Mouse (Mus musculus): ENCODE data around the gene Mpl. TPM values are rescaled to one million over a fixed set of nuclear protein-coding genes. Genes with fewer than 3 reads are reported as not detected.

Mpl gene
- 0.08 and 0.26 TPM in 2 replicates for polyA plus RNA-seq (2012; rRNA removed)

GRCm38 (mm10) chr4:118457345-118457975 lies at the start of gene Mpl:
Mpl (minus strand) TSS chr4:118457513.
- TF ChIP-seq POLR2A (IDR thresholded peaks at IDR 0.05; ENCODE audit: borderline replicate concordance, extremely low read depth, insufficient read depth, insufficient read length, poor library complexity, severe bottlenecking), result no peak
- TF ChIP-seq CTCF (IDR thresholded peaks at IDR 0.05; ENCODE audit: borderline replicate concordance, extremely low read depth, insufficient read depth, insufficient read length), result no peak
- no peak for DNase-seq (ENCODE audit: low read depth)

GRCm38 (mm10) chr4:118505551-118505950 lies 48.2 kb upstream of the Mpl start:
- TF ChIP-seq POLR2A (IDR thresholded peaks at IDR 0.05; ENCODE audit: borderline replicate concordance, extremely low read depth, insufficient read depth, insufficient read length, poor library complexity, severe bottlenecking) (no peak), CTCF (IDR thresholded peaks at IDR 0.05; ENCODE audit: borderline replicate concordance, extremely low read depth, insufficient read depth, insufficient read length) (no peak)
- DNase-seq (ENCODE audit: low read depth), result no peak

GRCm38 (mm10) chr4:118500792-118501191 lies 43.5 kb upstream of the Mpl start:
- TF ChIP-seq CTCF (IDR thresholded peaks at IDR 0.05; ENCODE audit: borderline replicate concordance, extremely low read depth, insufficient read depth, insufficient read length) (no peak), POLR2A (IDR thresholded peaks at IDR 0.05; ENCODE audit: borderline replicate concordance, extremely low read depth, insufficient read depth, insufficient read length, poor library complexity, severe bottlenecking) (no peak)
- DNase-seq (ENCODE audit: low read depth), result no peak

GRCm38 (mm10) chr4:118500171-118500724 lies 42.9 kb upstream of the Mpl start:
- TF ChIP-seq POLR2A (IDR thresholded peaks at IDR 0.05; ENCODE audit: borderline replicate concordance, extremely low read depth, insufficient read depth, insufficient read length, poor library complexity, severe bottlenecking) (no peak), CTCF (IDR thresholded peaks at IDR 0.05; ENCODE audit: borderline replicate concordance, extremely low read depth, insufficient read depth, insufficient read length) (no peak)
- DNase-seq (ENCODE audit: low read depth), result no peak

GRCm38 (mm10) chr4:118490461-118490860 lies 33.1 kb upstream of the Mpl start:
- DNase-seq (ENCODE audit: low read depth), result no peak
- TF ChIP-seq POLR2A (IDR thresholded peaks at IDR 0.05; ENCODE audit: borderline replicate concordance, extremely low read depth, insufficient read depth, insufficient read length, poor library complexity, severe bottlenecking) (no peak), CTCF (IDR thresholded peaks at IDR 0.05; ENCODE audit: borderline replicate concordance, extremely low read depth, insufficient read depth, insufficient read length) (no peak)

GRCm38 (mm10) chr4:118489717-118490132 lies 32.4 kb upstream of the Mpl start, which contains the start of gene Tie1:
Tie1 (minus strand) TSS chr4:118490061.
- TF ChIP-seq POLR2A (IDR thresholded peaks at IDR 0.05; ENCODE audit: borderline replicate concordance, extremely low read depth, insufficient read depth, insufficient read length, poor library complexity, severe bottlenecking) (no peak), CTCF (IDR thresholded peaks at IDR 0.05; ENCODE audit: borderline replicate concordance, extremely low read depth, insufficient read depth, insufficient read length) (no peak)
- peak; percentile 13 for DNase-seq (ENCODE audit: low read depth)

GRCm38 (mm10) chr4:118476773-118477530 lies 19.6 kb upstream of the Mpl start:
- no peak for TF ChIP-seq POLR2A (IDR thresholded peaks at IDR 0.05; ENCODE audit: borderline replicate concordance, extremely low read depth, insufficient read depth, insufficient read length, poor library complexity, severe bottlenecking)
- TF ChIP-seq CTCF (IDR thresholded peaks at IDR 0.05; ENCODE audit: borderline replicate concordance, extremely low read depth, insufficient read depth, insufficient read length), result no peak
- peak; percentile 8 for DNase-seq (ENCODE audit: low read depth)

GRCm38 (mm10) chr4:118472687-118473086 lies 15.4 kb upstream of the Mpl start:
- DNase-seq (ENCODE audit: low read depth), result no peak
- TF ChIP-seq CTCF (IDR thresholded peaks at IDR 0.05; ENCODE audit: borderline replicate concordance, extremely low read depth, insufficient read depth, insufficient read length), result no peak
- no peak for TF ChIP-seq POLR2A (IDR thresholded peaks at IDR 0.05; ENCODE audit: borderline replicate concordance, extremely low read depth, insufficient read depth, insufficient read length, poor library complexity, severe bottlenecking)

- DNase-seq (ENCODE audit: low read depth), result no peak
- TF ChIP-seq POLR2A (IDR thresholded peaks at IDR 0.05; ENCODE audit: borderline replicate concordance, extremely low read depth, insufficient read depth, insufficient read length, poor library complexity, severe bottlenecking) (no peak), CTCF (IDR thresholded peaks at IDR 0.05; ENCODE audit: borderline replicate concordance, extremely low read depth, insufficient read depth, insufficient read length) (no peak)
These were observed 14.0 kb upstream of the Mpl start for GRCm38 (mm10) chr4:118471281-118471680.

GRCm38 (mm10) chr4:118465697-118466163 lies 8.4 kb upstream of the Mpl start:
- DNase-seq (ENCODE audit: low read depth), result no peak
- TF ChIP-seq CTCF (IDR thresholded peaks at IDR 0.05; ENCODE audit: borderline replicate concordance, extremely low read depth, insufficient read depth, insufficient read length), result no peak
- no peak for TF ChIP-seq POLR2A (IDR thresholded peaks at IDR 0.05; ENCODE audit: borderline replicate concordance, extremely low read depth, insufficient read depth, insufficient read length, poor library complexity, severe bottlenecking)

- TF ChIP-seq POLR2A (IDR thresholded peaks at IDR 0.05; ENCODE audit: borderline replicate concordance, extremely low read depth, insufficient read depth, insufficient read length, poor library complexity, severe bottlenecking), result no peak
- TF ChIP-seq CTCF (IDR thresholded peaks at IDR 0.05; ENCODE audit: borderline replicate concordance, extremely low read depth, insufficient read depth, insufficient read length), result no peak
- DNase-seq (ENCODE audit: low read depth), result no peak
These were observed 7.6 kb upstream of the Mpl start for GRCm38 (mm10) chr4:118464956-118465355.
